Mouse (Mus musculus) embryonic fibroblast, embryonic 13.5 days (primary cell): Measurements from ENCODE around the gene Kirrel3.

Experiments
- CTCF ChIP-seq: IDR thresholded peaks from 2 replicates; pipeline ENCODE4 v1.5.1; 2011; ENCODE audit warnings: mild to moderate bottlenecking, control low read depth, low read length, moderate library complexity, borderline replicate concordance; ENCODE audit not compliant: insufficient read depth
- POLR2A ChIP-seq: IDR thresholded peaks from 2 replicates; pipeline ENCODE4 v1.6.1; 2011; ENCODE audit warnings: low read depth, mild to moderate bottlenecking, control low read depth, low read length, moderate library complexity

GRCm38 (mm10) chr9:34942996-34943395 lies 457.3 kb downstream of the Kirrel3 start:
- TF ChIP-seq POLR2A (no peak), CTCF (no peak)
